Mouse (Mus musculus) thymus, postnatal 10 days (tissue): ENCODE measurements around the gene Dip2a.

Experiments
- DNase-seq, 2 experiments: peaks; one replicate each; pipeline ENCODE4 v3.0.0; 2021; ENCODE audit warnings: low spot score in 2 of 2

Gene Dip2a

DNA sequence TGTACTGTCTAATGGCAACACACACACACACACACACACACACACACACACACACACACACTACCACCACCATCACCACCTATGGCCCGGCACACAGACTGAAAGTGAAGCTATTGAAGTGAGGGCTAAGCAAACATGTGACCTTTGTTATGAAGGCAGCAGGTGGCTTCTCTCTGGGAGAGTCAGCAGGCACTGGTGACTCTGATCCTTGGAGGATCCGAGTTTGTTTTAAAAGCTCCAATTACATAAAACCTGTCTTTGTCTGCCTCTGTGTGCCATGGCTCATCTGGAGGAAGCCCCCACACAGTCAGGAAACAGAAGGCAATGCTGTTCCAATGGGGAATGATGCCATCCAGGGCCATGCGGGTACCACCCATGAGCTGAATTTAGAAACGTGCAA lies 98.5 kb downstream of the Dip2a start:
- no peak for DNase-seq

DNA sequence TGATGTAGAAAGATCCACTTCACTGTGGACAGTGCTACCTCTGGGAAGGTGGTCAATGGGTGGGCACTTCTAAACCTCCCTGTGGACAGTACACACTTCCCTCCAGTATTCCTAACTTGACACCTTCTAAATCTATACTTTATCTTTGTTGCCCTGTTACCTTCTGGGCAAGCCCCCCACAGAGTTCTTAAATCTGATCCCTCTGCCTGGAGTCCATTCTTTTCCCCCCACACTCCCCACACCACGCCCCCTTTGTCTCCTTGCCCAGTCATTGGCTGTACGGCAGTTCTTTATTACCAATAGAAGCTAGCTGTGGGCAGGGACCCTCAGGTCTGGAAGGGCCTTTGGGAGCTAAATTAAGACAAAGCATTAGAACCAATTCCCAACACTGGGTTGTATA lies 100.0 kb downstream of the Dip2a start:
- DNase-seq = no peak

DNA sequence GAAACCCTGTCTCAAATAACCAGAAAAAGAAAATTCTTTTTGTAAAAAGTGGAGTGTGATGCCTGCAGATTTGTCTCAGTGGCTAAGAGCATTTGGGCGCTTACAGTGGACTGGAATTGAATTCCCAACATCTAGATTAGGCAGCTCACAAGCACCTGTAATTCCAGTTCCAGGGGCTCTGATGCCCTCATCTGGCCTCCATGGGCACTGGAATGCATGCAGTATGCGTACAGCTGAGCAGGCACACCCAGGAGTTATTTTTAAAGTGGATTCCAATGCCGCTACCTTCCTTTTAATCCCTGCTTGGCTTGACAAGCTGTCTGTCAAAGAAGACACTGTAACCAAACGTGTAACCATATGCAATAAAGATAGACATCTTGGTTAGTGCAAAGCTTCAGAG lies 105.7 kb downstream of the Dip2a start:
- no peak for DNase-seq

DNA sequence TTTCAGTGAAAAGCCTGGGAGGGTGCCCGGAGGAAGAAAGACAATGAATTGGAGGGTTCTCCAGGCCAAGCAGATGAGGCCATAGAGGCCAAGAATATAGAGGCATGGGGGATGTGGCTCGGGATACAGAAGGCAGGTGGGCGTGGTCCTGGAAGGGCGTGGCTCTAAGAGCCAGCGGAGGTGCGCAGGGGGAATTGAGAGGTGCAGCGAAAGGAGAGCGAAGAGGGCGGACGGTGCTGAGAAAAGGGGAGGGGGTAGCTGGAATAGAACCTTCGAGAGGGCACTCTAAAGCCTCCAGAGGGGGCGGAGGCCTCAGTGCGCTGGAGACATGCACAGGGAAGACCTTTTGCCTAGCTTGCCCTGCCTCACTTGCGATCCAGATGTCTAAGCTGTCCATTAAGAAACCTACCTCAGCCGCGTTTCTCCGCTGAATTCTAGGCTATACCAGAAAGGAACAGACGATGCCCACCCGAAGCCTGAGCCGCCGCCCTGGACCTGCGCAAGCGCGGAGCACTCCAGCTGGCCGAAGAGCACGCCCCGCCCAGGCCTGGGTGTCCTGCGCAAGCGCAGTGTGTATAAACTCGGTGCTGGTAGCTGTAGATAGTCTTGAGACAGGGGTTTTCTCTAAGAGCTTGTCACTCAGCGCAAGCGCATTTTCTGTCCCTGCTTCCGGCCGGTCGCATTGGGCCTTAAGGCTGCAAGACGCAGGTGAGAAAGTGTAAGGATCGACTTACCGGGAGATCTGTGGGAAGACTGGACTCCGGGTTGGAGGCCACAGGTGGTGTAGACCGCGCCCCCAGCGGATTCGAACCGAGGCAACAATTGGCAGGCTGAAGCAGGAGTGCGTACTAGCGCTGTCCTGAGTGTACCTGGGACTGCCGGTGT lies 107.5 kb downstream of the Dip2a start, which contains the start of gene Prmt2:
Gene Prmt2, minus strand, starts transcription at position 525 of the 885 bp plus-strand sequence.
- DNase-seq = peak; percentile 72 to 84

DNA sequence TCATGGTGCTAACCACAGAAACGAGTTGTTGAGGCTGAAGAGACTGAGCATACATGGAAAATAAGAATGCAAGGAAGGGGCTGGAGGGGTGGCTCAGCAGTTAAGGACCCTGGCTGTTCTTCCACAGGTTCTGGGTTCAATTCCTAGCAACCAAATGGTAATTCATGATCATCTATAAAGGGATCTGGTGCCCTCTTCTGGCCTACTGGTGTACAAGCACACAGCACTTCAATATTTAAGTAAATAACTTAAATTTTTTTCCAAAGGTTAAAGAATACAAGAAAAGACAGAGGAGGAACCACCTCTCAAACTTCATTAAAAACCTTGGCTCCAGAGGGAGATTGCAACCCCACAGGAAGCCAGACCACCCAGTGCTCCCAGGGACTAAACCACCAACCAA lies 115.5 kb downstream of the Dip2a start:
- no peak for DNase-seq

DNA sequence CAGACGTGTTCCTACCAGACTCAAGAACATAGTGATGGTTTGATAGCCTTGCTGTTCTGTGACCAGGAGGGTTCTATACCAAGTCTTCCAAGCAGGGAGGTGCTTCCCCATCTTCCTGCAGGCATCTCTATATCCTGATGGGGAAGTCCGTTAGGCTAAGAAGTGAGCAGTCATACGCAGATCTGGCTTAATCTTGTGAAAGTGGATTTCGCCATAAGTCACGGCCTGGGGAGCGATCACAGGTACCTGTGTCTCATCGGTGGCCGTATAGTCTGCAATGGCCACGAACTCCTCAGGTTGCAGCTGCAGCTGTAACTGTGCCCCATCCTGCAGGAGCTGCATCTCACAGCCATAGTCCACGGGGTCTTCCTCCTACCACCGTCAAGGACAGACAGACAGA lies 119.1 kb downstream of the Dip2a start:
- no peak for DNase-seq

DNA sequence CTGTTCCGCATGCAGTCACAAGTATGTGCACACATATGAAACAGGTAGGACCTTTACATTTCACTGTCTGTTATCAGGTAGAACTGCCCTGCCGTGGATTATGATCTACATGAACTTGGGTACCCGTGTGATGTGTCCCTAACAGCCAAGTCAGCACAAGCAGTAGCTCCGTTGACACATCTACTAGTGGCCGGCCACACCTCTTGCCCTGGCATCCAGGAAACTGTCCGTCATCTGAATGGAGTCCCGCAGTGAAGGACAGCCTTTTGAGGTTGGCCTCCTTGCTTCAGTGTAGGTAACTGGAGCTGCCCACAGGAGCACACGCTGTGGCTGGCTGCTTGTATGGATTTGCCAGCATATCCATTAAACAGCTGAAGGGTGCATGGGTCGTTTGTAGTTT lies 126.9 kb downstream of the Dip2a start:
- no peak for DNase-seq

DNA sequence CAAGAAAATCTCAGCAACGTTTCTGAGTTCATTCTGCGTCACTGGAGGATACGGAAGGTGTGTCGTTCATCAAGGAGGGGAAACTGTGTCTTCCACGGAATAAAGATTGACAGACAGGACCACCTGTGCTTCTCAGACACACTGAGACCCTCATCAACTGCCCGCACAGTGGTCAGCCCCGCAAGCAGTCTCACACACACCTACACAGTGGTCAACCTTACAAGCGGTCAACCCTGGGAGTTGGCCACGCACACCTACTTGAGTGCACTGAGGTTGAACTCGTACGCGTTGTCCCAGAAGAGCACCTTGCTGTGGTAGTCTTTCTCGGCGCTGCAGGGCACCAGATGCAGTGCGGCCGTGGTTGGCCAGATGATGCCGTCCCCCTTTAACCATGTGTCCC lies 128.0 kb downstream of the Dip2a start:
- no peak for DNase-seq

DNA sequence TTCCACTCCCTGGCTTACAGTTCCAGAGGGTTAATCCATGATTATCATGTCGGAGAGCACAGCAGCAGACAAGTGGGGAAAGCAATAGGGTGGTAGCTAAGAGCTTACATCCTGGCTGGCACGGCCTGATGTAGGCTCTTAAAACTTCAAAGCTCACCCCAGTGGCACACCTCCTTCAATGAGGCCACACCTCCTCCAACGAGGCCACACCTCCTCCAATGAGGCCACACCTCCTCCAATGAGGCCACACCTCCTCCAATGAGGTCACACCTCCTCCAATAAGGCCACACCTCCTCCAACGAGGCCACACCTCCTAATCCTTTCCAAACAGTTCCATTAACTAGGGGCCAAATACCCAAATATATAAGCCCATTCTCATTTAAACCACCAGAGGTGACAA lies 130.9 kb downstream of the Dip2a start:
- DNase-seq = no peak

DNA sequence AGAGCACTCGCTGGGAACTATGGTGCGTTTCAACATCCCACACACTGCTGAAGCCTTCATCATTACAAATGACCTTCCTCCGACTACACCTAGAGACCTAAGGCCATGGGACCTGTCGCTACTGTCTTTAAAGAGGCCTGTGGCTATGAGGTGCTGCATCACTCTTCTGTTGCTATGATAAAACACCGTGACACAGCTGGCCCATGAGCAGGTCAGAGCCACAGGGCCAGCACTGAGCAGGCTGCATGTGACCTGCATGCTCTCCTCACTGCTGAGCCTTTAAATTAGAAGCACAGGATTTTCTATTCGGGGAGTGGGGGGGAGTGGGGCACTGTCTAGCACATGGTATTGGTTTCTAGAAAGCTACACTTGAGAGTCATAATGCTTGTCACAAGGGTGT lies 133.0 kb downstream of the Dip2a start:
- no peak for DNase-seq

DNA sequence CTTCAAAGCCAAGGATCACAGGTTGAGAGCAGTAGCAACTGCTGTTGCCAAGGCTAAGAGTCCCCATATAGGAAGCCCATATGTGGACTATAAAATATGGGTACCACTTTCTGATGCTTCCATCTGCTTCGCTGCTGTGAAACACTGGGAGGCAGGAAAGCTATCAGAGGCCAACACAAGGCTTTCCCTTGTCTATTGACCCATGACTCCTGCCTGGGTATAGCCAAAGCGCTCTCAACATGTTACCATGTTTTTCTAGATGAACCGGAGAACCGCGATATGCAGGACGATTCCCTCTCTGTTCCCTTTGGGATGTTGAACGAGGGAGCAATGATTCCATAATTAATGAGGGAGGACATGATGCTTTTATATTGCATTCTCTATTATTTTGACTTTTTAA lies 134.3 kb downstream of the Dip2a start:
- DNase-seq = no peak
